Mouse (Mus musculus) embryonic stem cell, embryonic (primary cell): ENCODE data around the gene Slc30a5.
"Not testable (repeated sequence)": the region's sequence is repeated elsewhere in the genome, so short reads cannot be mapped to it uniquely, and the experiment has no call there.

ENCODE experiments used
- CTCF ChIA-PET, 4 experiments: fragments of 300-600 bp in 2 of 4; fragments of 350-600 bp in 2 of 4; sonication (Branson Sonifier 250); formaldehyde crosslinking; loops; one replicate each; lab custom pipeline; 2022; ENCODE audit warnings: inconsistent platforms in 2 of 4; lab: Charles Lee
- POLR2A ChIA-PET, 4 experiments: fragments of 300-600 bp in 2 of 4; fragments of 350-600 bp in 2 of 4; sonication (Branson Sonifier 250); formaldehyde crosslinking; loops; one replicate each; lab custom pipeline; 2022; ENCODE audit warnings: antibody characterized with exemption in 4 of 4, inconsistent platforms in 1 of 4; lab: Charles Lee

Gene Slc30a5

GRCm38 (mm10) chr13:100789083-100789482 is 44.1 kb downstream of the Slc30a5 start:
- ChIA-PET CTCF (no interaction called here), POLR2A (interaction anchor here in 3 of 4 experiments (0.6 to 9.4 kb wide), 7 partner anchors 9 to 93 kb away, joined by 3 to 127 read pairs (median 4); partner anchors contain the start of genes Mrps36 (in 2 of the 3), Cenph (in 1 of the 3) and Slc30a5 (in 1 of the 3))

- CTCF ChIA-PET: not testable (repeated sequence)
Measured at GRCm38 (mm10) chr13:100788057-100788456, 45.2 kb downstream of the Slc30a5 start.

GRCm38 (mm10) chr13:100787316-100788010 is 45.8 kb downstream of the Slc30a5 start:
- ChIA-PET CTCF (interaction anchor here in 1 of 4 experiments (0.8 kb wide), 1 partner anchor 47 kb away, joined by 3 read pairs; no protein-coding TSS in a partner anchor), POLR2A (interaction anchor here (0.6 to 9.4 kb wide), 37 partner anchors 9 to 916 kb away, joined by 3 to 127 read pairs (median 8); partner anchors contain the start of genes Cdk7 (in 3 of the 4), Cenph (in 3 of the 4), Mrps36 (in 3 of the 4) and Ccdc125 (in 1 of the 4))

More at GRCm38 (mm10) chr13:100788057-100788456, 45.2 kb downstream of the Slc30a5 start:
- POLR2A ChIA-PET: interaction anchor here in 3 of 4 experiments (0.6 to 9.4 kb wide), 17 partner anchors 8 to 243 kb away, joined by 3 to 127 read pairs (median 4); partner anchors contain the start of genes Cenph (in 2 of the 3), Mrps36 (in 2 of the 3), Ccdc125 (in 1 of the 3) and Cdk7 (in 1 of the 3)

- CTCF ChIA-PET: interaction anchor here in 2 of 4 experiments (0.8 to 1.2 kb wide), 2 partner anchors 11 to 48 kb away, joined by 3 read pairs; partner anchors contain the start of gene Cenph (in 1 of the 2)
- POLR2A ChIA-PET: interaction anchor here (0.6 to 9.4 kb wide), 73 partner anchors 10 to 981 kb away, joined by 3 to 127 read pairs (median 6); partner anchors contain the start of genes Cenph (in 4 of the 4), Cdk7 (in 3 of the 4), Mrps36 (in 3 of the 4) and Slc30a5 (in 2 of the 4)
Measured at GRCm38 (mm10) chr13:100786414-100786867, 46.8 kb downstream of the Slc30a5 start, which contains the start of gene Ccnb1. Ccnb1 (minus strand) TSS chr13:100786570.

GRCm38 (mm10) chr13:100785806-100786413 is 47.3 kb downstream of the Slc30a5 start:
- ChIA-PET CTCF (interaction anchor here in 1 of 4 experiments (1.2 kb wide), 1 partner anchor 10 kb away, joined by 3 read pairs; the partner anchor contains the start of gene Cenph), POLR2A (interaction anchor here (0.5 to 9.4 kb wide), 70 partner anchors 9 to 982 kb away, joined by 3 to 127 read pairs (median 7); partner anchors contain the start of genes Cenph (in 4 of the 4), Cdk7 (in 3 of the 4), Mrps36 (in 3 of the 4) and Slc30a5 (in 2 of the 4))

GRCm38 (mm10) chr13:100777491-100777890 is 55.7 kb downstream of the Slc30a5 start:
- ChIA-PET POLR2A (interaction anchor here (0.6 to 4.5 kb wide), 19 partner anchors 8 to 127 kb away, joined by 3 to 87 read pairs (median 4); partner anchors contain the start of genes Ccnb1 (in 4 of the 4), Ak6 (in 1 of the 4), Rad17 (in 1 of the 4) and Slc30a5 (in 1 of the 4)), CTCF (interaction anchor here in 1 of 4 experiments (0.6 kb wide), 1 partner anchor 56 kb away, joined by 3 read pairs; the partner anchor contains the start of gene Slc30a5)

- ChIA-PET POLR2A (interaction anchor here (0.6 to 4.5 kb wide), 20 partner anchors 9 to 126 kb away, joined by 3 to 87 read pairs (median 4); partner anchors contain the start of genes Ccnb1 (in 4 of the 4), Ak6 (in 1 of the 4), Rad17 (in 1 of the 4) and Slc30a5 (in 1 of the 4)), CTCF (no interaction called here)
Measured at GRCm38 (mm10) chr13:100776710-100777109, 56.5 kb downstream of the Slc30a5 start.

GRCm38 (mm10) chr13:100776056-100776419 is 57.2 kb downstream of the Slc30a5 start:
- ChIA-PET CTCF (interaction anchor here in 1 of 4 experiments (1.0 kb wide), 1 partner anchor 10 kb away, joined by 3 read pairs; the partner anchor contains the start of gene Ccnb1), POLR2A (interaction anchor here (0.5 to 4.5 kb wide), 30 partner anchors 9 to 697 kb away, joined by 3 to 87 read pairs (median 4); partner anchors contain the start of genes Ccnb1 (in 4 of the 4), Cdk7 (in 2 of the 4), Mrps36 (in 2 of the 4) and Ak6 (in 1 of the 4))

GRCm38 (mm10) chr13:100775252-100776055 is 57.8 kb downstream of the Slc30a5 start, which contains the start of gene Cenph:
Cenph (minus strand) TSS chr13:100775899.
- CTCF ChIA-PET: interaction anchor here in 2 of 4 experiments (0.6 to 1.0 kb wide), 2 partner anchors 11 to 155 kb away, joined by 3 to 5 read pairs; partner anchors contain the start of gene Ccnb1 (in 1 of the 2)

GRCm38 (mm10) chr13:100774704-100775103 is 58.5 kb downstream of the Slc30a5 start:
- ChIA-PET POLR2A (interaction anchor here in 3 of 4 experiments (0.7 to 4.5 kb wide), 24 partner anchors 8 to 124 kb away, joined by 3 to 87 read pairs (median 4); partner anchors contain the start of genes Ccnb1 (in 3 of the 3), Cdk7 (in 2 of the 3), Mrps36 (in 2 of the 3) and Ak6 (in 1 of the 3)), CTCF (interaction anchor here in 2 of 4 experiments (0.6 kb wide), 2 partner anchors 59 to 154 kb away, joined by 3 to 5 read pairs; no protein-coding TSS in a partner anchor)

More at GRCm38 (mm10) chr13:100775252-100776055, 57.8 kb downstream of the Slc30a5 start, which contains the start of gene Cenph:
- POLR2A ChIA-PET: interaction anchor here (0.5 to 4.5 kb wide), 38 partner anchors 9 to 698 kb away, joined by 3 to 87 read pairs (median 4); partner anchors contain the start of genes Ccnb1 (in 4 of the 4), Cdk7 (in 2 of the 4), Mrps36 (in 2 of the 4) and Ak6 (in 1 of the 4)

GRCm38 (mm10) chr13:100755329-100755728 is 77.9 kb downstream of the Slc30a5 start:
- ChIA-PET POLR2A (interaction anchor here in 3 of 4 experiments (0.6 to 4.1 kb wide), 10 partner anchors 8 to 121 kb away, joined by 3 to 31 read pairs (median 5); partner anchors contain the start of genes Cenph (in 1 of the 3) and Mrps36 (in 1 of the 3)), CTCF (no interaction called here)

GRCm38 (mm10) chr13:100754186-100754585 is 79.0 kb downstream of the Slc30a5 start:
- POLR2A ChIA-PET: interaction anchor here in 1 of 4 experiments (1.9 kb wide), 1 partner anchor 32 kb away, joined by 4 read pairs; the partner anchor contains the start of gene Ccnb1

GRCm38 (mm10) chr13:100753011-100753410 is 80.2 kb downstream of the Slc30a5 start:
- ChIA-PET POLR2A (interaction anchor here in 2 of 4 experiments (0.5 to 1.9 kb wide), 6 partner anchors 11 to 1345 kb away, joined by 3 to 5 read pairs (median 4); partner anchors contain the start of gene Ccnb1 (in 1 of the 2)), CTCF (no interaction called here)

More at GRCm38 (mm10) chr13:100754186-100754585, 79.0 kb downstream of the Slc30a5 start:
- CTCF ChIA-PET: no interaction called here
